Mouse (Mus musculus) heart, adult 8-10 months (tissue): ENCODE measurements at regions not wholly inside any gene's neighbourhood (a gene's known extent, or its start where the extent isn't known, plus 50 kb on each side); places are given as distances from the start of the nearest gene placed in this dataset.

ENCODE experiments used
- DNase-seq: peaks from one replicate; pipeline ENCODE4 v3.0.0; 2022; ENCODE audit warnings: low spot score

GRCm38 (mm10) chr15:64520568-64520967, 296.9 kb upstream of the Gm21798 start:
- no peak for DNase-seq

GRCm38 (mm10) chr15:64532260-64533120, 285.0 kb upstream of the Gm21798 start:
- DNase-seq: peak; percentile 28

GRCm38 (mm10) chr15:64533169-64533795, 284.2 kb upstream of the Gm21798 start:
- peak; percentile 21 for DNase-seq

DNA sequence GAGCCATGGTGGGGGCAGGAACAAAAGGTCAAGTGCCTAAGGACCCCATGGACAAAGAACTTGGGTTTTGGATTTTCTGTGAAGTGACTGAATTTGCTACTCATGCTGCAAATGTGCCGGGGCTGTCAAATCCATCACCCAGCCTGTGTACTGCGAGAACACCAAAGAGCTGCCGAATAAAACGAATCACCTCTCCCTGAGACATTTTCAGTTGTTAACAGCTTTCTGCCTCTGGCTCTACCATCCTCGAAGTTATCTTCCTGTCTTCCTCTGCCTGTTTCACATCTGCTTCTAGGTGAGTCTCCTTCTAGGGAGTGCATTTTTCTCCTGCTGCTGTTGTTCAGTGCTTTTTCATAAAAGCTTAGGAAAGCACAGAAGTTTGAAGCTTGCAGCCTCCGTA, 283.3 kb upstream of the Gm21798 start:
- no peak for DNase-seq

DNA sequence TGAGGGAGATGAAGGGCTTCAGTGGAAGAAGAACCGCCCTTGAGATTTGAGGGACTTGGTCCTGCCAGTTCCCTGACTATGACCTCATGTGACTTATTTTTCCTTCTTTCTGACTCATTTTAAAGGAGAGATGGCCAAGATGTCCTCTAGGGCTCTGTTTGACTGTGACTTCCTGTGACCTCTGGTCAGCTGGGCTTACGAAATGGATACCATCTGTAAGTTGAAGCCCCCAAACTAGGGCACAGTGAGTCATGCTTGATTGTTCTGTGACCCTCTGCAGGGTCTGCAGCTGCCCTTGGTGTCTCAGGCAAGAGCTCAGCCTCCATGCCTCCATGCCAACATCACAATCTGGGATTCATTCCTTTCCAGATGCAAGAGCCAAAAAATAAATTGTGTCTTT, 282.3 kb upstream of the Gm21798 start:
- DNase-seq: peak; percentile 69

- no peak for DNase-seq
Measured at GRCm38 (mm10) chr15:64541395-64541794, 276.1 kb upstream of the Gm21798 start.

DNA sequence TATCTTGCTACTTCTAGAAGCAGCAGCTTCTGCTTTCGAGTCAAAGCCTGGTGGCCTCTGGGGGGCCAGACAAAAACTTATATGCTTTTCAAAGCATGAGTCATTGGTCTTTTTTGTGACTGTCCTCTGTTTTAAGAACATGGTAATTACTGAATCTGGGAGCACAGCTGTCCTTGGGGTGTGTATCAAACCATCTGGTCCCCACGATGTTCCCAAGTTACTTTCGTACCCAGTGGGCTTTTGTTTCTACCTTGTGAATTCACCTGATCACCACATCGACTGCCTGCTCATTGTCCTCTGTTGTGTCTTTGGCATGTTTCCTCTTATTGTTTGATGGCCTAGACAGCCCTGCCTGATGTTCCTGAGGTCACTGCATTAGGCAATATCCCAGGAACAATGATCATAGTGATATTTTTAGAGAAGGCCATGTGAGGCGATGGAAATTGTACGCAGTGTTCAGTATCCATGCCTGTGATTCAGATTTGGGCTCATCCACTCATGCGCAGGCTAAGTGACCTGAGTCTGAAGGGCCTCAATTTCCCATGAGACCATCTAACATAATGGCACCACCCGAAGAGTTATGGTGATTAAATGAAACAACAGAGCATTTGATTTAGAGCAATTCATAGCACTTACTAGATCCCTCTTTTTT, 275.1 kb upstream of the Gm21798 start:
- DNase-seq: peak; percentile 92

DNA sequence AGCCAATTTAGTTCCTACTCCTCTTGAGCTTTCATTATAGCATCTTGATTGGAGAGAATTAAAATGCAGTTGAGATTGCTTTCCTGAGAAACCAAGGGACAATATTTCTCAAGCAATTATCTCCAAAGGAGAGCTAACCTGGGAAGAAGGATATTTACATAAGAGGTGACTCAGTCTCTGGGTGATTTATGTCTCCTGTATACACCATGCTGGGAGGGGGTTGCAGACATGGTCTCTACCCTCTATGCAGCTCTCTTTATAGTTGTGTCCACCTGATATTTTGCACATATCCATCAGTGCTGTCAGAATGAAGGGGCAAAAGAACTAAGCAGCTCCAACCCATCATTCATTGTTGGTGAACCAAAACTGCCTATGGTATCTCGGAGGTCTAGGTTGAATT, 274.6 kb upstream of the Gm21798 start:
- no peak for DNase-seq

GRCm38 (mm10) chr15:64546035-64546434, 271.5 kb upstream of the Gm21798 start:
- no peak for DNase-seq

- DNase-seq: no peak
Measured at GRCm38 (mm10) chr15:64557540-64557939, 260.0 kb upstream of the Gm21798 start.

DNA sequence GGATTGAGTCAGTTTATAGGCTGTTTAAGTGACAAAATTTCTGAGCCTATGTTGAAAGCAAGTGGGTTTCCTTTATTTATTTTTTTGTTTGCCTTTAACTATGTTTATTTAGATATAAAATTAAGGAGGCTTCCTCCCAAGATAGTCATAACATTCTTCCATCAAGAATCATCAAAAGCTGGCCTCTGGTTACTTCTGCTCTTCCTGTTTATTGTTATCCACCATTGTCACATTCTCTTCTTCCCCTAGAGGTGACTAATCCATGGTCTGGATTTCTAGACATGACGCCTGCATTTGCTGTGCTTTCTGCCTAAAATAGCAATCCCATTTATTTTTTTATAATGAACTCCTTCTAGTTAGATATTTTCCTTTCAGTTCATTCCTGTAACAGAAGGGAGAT, 259.3 kb upstream of the Gm21798 start:
- DNase-seq: no peak

DNA sequence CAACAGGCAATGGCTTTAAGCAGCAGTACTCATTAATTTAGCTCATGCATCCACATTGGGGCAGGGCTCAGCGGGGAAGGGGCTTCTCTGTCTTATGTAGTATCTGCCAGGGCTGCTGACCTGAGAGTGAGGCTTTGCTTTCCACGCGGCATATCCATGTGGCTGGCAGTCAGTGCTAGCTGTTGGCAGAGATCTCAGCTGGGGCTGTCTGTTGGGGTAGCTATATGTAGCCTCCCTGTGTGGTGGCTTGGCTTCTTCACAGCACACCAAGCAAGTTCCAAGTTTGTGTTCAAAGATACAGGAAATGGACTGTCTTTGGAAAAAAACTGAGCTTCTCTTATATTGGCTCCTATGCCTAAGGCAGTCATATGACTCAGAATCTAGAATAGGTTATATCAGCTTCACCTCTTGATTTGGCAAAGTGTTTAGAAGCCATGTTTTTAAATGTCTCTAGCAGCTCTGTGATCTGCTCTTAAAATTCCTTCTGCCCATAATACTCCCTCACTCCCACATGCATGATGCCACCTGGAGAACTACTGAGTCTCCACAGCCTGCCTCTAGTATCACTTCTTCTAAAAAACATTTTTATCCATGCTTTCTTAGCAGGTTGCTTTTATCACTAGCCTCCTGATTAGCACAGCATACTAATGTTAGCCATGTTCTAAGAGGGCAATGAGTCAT, 254.9 kb upstream of the Gm21798 start:
- DNase-seq: peak; percentile 22

GRCm38 (mm10) chr15:64564703-64565102, 252.8 kb upstream of the Gm21798 start:
- DNase-seq: no peak

- no peak for DNase-seq
Measured at GRCm38 (mm10) chr15:64576891-64577535, 240.5 kb upstream of the Gm21798 start.

DNA sequence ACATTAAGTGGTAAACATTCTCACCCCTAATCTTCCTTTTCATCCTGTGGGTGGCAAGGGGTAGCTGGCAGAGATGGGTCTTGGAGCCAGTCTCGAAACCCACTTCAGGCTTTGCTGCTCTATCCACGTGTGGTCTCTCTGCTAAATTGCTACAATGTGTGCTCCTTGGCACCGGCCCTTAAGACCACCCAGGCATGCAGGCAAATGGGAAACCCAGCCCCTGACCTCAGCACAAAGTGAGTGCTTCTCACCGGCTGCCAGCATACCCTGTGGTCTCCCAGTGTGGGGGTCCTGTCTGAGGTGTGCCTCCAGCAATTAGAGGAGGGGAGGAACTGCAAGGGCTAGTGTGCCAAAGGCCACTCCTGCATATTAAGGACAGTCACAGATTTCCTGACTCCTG, 238.5 kb upstream of the Gm21798 start:
- DNase-seq: no peak

DNA sequence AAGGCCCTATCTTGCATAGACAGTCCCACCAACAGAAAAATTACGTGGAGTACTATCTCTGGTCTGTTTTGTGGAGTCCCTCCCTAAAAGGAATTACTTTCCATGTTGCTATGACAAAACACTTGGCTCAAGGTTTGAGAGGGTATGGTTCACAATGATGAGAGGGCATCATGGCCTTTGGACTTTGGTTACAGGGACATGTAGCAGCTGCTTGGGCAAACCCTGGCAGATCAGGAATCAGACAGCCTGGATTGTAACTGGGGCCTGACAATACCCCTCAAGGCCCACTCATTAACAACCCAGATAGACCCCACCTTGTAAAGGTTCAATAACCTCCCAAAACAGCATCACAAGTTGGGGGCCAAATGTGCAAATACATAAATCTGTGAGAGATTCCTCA, 237.0 kb upstream of the Gm21798 start:
- no peak for DNase-seq

GRCm38 (mm10) chr15:64581046-64581445, 236.4 kb upstream of the Gm21798 start:
- no peak for DNase-seq

GRCm38 (mm10) chr15:64584129-64584528, 233.4 kb upstream of the Gm21798 start:
- no peak for DNase-seq

- no peak for DNase-seq
Measured at GRCm38 (mm10) chr15:64586776-64587175, 230.7 kb upstream of the Gm21798 start.

GRCm38 (mm10) chr15:64590092-64590881, 227.2 kb upstream of the Gm21798 start:
- DNase-seq: no peak

GRCm38 (mm10) chr15:64613503-64613902, 204.0 kb upstream of the Gm21798 start:
- no peak for DNase-seq
